Mouse (Mus musculus) cerebral cortex, adult 2 months (tissue): ENCODE results near the gene Txnrd1.

Experiments used
- WGBS: fragments of 180-500 bp; shearing (Covaris S2); methylation state at CpG from one replicate; pipeline ENCODE4 v1.1.7; 2018; 5-methylcytosine and 5-hydroxymethylcytosine counted together

The Txnrd1 gene

GRCm38 (mm10) chr10:82913772-82914171, 80.0 kb downstream of the Txnrd1 start:
- 82% methylated on average over 6 of the region's 6 CpGs for WGBS

GRCm38 (mm10) chr10:82918675-82919074, 84.9 kb downstream of the Txnrd1 start:
- WGBS: 50% methylated on average over 2 of the region's 2 CpGs

- 57% methylated on average over 4 of the region's 4 CpGs for WGBS
Measured at GRCm38 (mm10) chr10:82919404-82919980, 85.7 kb downstream of the Txnrd1 start.

- 55% methylated on average over 3 of the region's 3 CpGs for WGBS
Measured at GRCm38 (mm10) chr10:82923547-82923946, 89.8 kb downstream of the Txnrd1 start.

- 98% methylated on average over 2 of the region's 2 CpGs for WGBS
Measured at GRCm38 (mm10) chr10:82924750-82925149, 91.0 kb downstream of the Txnrd1 start.

- WGBS: 86% methylated on average over 2 of the region's 2 CpGs
Measured at GRCm38 (mm10) chr10:82925624-82926023, 91.9 kb downstream of the Txnrd1 start.

- WGBS: 89% methylated on average over 13 of the region's 13 CpGs
Measured at GRCm38 (mm10) chr10:82935018-82935633, 101.4 kb downstream of the Txnrd1 start.

GRCm38 (mm10) chr10:82935774-82936173, 102.0 kb downstream of the Txnrd1 start:
- 87% methylated on average over 6 of the region's 6 CpGs for WGBS
